Mouse (Mus musculus) lung, adult 2 months (tissue): ENCODE results near the gene Cacna1h.

Experiments used
- CTCF ChIP-seq: fragments of 200-500 bp; IDR thresholded peaks from 2 replicates; pipeline ENCODE4 v1.5.1; 2011; ENCODE audit warnings: mild to moderate bottlenecking, low read length, control low read depth; ENCODE audit not compliant: insufficient read depth
- POLR2A ChIP-seq: fragments of 200-500 bp; IDR thresholded peaks from 2 replicates; pipeline ENCODE4 v1.6.1; 2011; ENCODE audit warnings: low read depth, mild to moderate bottlenecking, control low read depth, low read length, borderline replicate concordance; ENCODE audit errors: extremely low read depth

DNA sequence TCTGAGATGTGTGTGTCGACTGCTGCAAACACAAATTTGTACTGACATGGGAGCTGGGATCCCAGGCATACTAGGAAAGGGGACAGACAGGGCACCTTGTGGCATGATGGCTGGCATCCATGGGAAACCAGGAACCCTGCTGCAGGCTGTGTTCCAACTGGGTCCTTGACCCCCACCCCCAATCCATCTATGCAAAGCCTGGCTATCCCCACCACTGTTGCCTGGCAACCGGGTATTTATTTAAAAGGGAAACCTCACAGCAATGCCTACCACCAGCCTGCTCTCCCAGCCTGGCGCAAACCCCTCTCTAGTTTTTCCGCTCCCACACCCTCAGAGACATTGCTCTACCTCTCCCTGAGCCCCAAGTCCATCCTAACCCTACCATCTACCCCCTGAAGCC lies 26.2 kb downstream of the Cacna1h start:
- TF ChIP-seq CTCF (no peak), POLR2A (no peak)
